Mouse (Mus musculus): ENCODE data around the gene Vcp. TPM values are rescaled to one million over a fixed set of nuclear protein-coding genes. Genes with fewer than 3 reads are reported as not detected.
"Not testable (repeated sequence)": the region's sequence is repeated elsewhere in the genome, so short reads cannot be mapped to it uniquely, and the experiment has no call there.

Gene Vcp
- 470 and 518 TPM in 2 replicates for polyA plus RNA-seq (2014; fragmentation: Nextera tagmentation; extraction: Ambion mirVana)

- peaks cover 23% of the 10 kb centered on the region for H3K4me1 ChIP-seq (replicated peaks; ENCODE audit: control insufficient read depth, insufficient read depth, low read length)
- DNase-seq (ENCODE audit: low spot score): peak; percentile 98
- H3K36me3 ChIP-seq (replicated peaks; ENCODE audit: control insufficient read depth, insufficient read depth): peaks cover 13% of the 10 kb centered on the region
- H3K27ac ChIP-seq: peak within 1 kb of the TSS; percentile 96
- H3K4me2 ChIP-seq (replicated peaks): peak within 1 kb of the TSS; percentile 79
- H3K9me3 ChIP-seq (ENCODE audit: control insufficient read depth, low read length); H3K27me3 ChIP-seq (ENCODE audit: control insufficient read depth, insufficient read depth, low read length): not testable (repeated sequence)
- WGBS: under 1% methylated on average over 43 of the region's 56 CpGs
- ATAC-seq (ENCODE audit: low FRiP score): peak; percentile 99
- H3K9ac ChIP-seq: peak within 1 kb of the TSS; percentile 91
- peak within 1 kb of the TSS; percentile 87 for H3K4me3 ChIP-seq (replicated peaks; ENCODE audit: low read length)
These were observed at the start of gene Vcp for GRCm38 (mm10) chr4:43000141-43000986. TSS of gene Vcp (minus strand) at chr4:43000507.

GRCm38 (mm10) chr4:43047231-43047630, 46.9 kb upstream of the Vcp start:
- H3K27me3 ChIP-seq (ENCODE audit: control insufficient read depth, insufficient read depth, low read length): no peaks in the 10 kb centered on the region
- H3K36me3 ChIP-seq (replicated peaks; ENCODE audit: control insufficient read depth, insufficient read depth): no peaks in the 10 kb centered on the region
- no peak overlapping the region for H3K27ac ChIP-seq
- WGBS: 10% methylated on average over 5 of the region's 5 CpGs
- H3K9ac ChIP-seq: no peak overlapping the region
- DNase-seq (ENCODE audit: low spot score) (peak; percentile 92), ATAC-seq (ENCODE audit: low FRiP score) (no peak)
- no peaks in the 10 kb centered on the region for H3K9me3 ChIP-seq (ENCODE audit: control insufficient read depth, low read length)
- H3K4me1 ChIP-seq (replicated peaks; ENCODE audit: control insufficient read depth, insufficient read depth, low read length): peaks cover 14% of the 10 kb centered on the region
- H3K4me2 ChIP-seq (replicated peaks): no peak overlapping the region
- H3K4me3 ChIP-seq (replicated peaks; ENCODE audit: low read length): no peak overlapping the region

GRCm38 (mm10) chr4:43046607-43047006, 46.3 kb upstream of the Vcp start:
- peak overlapping the region; percentile 68 for H3K4me2 ChIP-seq (replicated peaks)
- WGBS: 56% methylated on average over 5 of the region's 5 CpGs
- H3K4me3 ChIP-seq (replicated peaks; ENCODE audit: low read length): no peak overlapping the region

GRCm38 (mm10) chr4:43045659-43046302, 45.5 kb upstream of the Vcp start, which contains the start of gene Fam214b:
TSS of gene Fam214b (minus strand) at chr4:43046220.
- ATAC-seq (ENCODE audit: low FRiP score) (peak; percentile 90), DNase-seq (ENCODE audit: low spot score) (peak; percentile 96)
- WGBS: 0% methylated on average over 33 of the region's 33 CpGs
- no peaks in the 10 kb centered on the region for H3K9me3 ChIP-seq (ENCODE audit: control insufficient read depth, low read length)
- H3K4me3 ChIP-seq (replicated peaks; ENCODE audit: low read length): peak within 1 kb of the TSS; percentile 44
- no peaks in the 10 kb centered on the region for H3K36me3 ChIP-seq (replicated peaks; ENCODE audit: control insufficient read depth, insufficient read depth)
- H3K4me1 ChIP-seq (replicated peaks; ENCODE audit: control insufficient read depth, insufficient read depth, low read length): peaks cover 14% of the 10 kb centered on the region
- peak within 1 kb of the TSS; percentile 62 for H3K9ac ChIP-seq
- H3K4me2 ChIP-seq (replicated peaks): peak within 1 kb of the TSS; percentile 68
- H3K27ac ChIP-seq: peak within 1 kb of the TSS; percentile 89
- H3K27me3 ChIP-seq (ENCODE audit: control insufficient read depth, insufficient read depth, low read length): no peaks in the 10 kb centered on the region

More at GRCm38 (mm10) chr4:43046607-43047006, 46.3 kb upstream of the Vcp start:
- Histone ChIP-seq H3K4me1 (replicated peaks; ENCODE audit: control insufficient read depth, insufficient read depth, low read length) (peaks cover 14% of the 10 kb centered on the region), H3K9me3 (ENCODE audit: control insufficient read depth, low read length) (no peaks in the 10 kb centered on the region), H3K27ac (no peak overlapping the region), H3K9ac (no peak overlapping the region), H3K36me3 (replicated peaks; ENCODE audit: control insufficient read depth, insufficient read depth) (no peaks in the 10 kb centered on the region), H3K27me3 (ENCODE audit: control insufficient read depth, insufficient read depth, low read length) (no peaks in the 10 kb centered on the region)
- no peak for ATAC-seq (ENCODE audit: low FRiP score)
- DNase-seq (ENCODE audit: low spot score): no peak

GRCm38 (mm10) chr4:43045285-43045658, 45.0 kb upstream of the Vcp start:
- DNase-seq (ENCODE audit: low spot score): no peak

GRCm38 (mm10) chr4:43044673-43045072, 44.4 kb upstream of the Vcp start:
- no peaks in the 10 kb centered on the region for H3K36me3 ChIP-seq (replicated peaks; ENCODE audit: control insufficient read depth, insufficient read depth)
- peak overlapping the region; percentile 89 for H3K27ac ChIP-seq
- no peaks in the 10 kb centered on the region for H3K27me3 ChIP-seq (ENCODE audit: control insufficient read depth, insufficient read depth, low read length)
- ATAC-seq (ENCODE audit: low FRiP score) (no peak), DNase-seq (ENCODE audit: low spot score) (no peak)
- 1% methylated on average over 4 of the region's 4 CpGs for WGBS
- peak overlapping the region; percentile 44 for H3K4me3 ChIP-seq (replicated peaks; ENCODE audit: low read length)
- H3K9ac ChIP-seq: peak overlapping the region; percentile 62
- H3K4me2 ChIP-seq (replicated peaks): peak overlapping the region; percentile 68
- H3K4me1 ChIP-seq (replicated peaks; ENCODE audit: control insufficient read depth, insufficient read depth, low read length): peaks cover 18% of the 10 kb centered on the region
- H3K9me3 ChIP-seq (ENCODE audit: control insufficient read depth, low read length): no peaks in the 10 kb centered on the region

More at GRCm38 (mm10) chr4:43045285-43045658, 45.0 kb upstream of the Vcp start:
- Histone ChIP-seq H3K36me3 (replicated peaks; ENCODE audit: control insufficient read depth, insufficient read depth) (no peaks in the 10 kb centered on the region), H3K4me1 (replicated peaks; ENCODE audit: control insufficient read depth, insufficient read depth, low read length) (peaks cover 18% of the 10 kb centered on the region), H3K27me3 (ENCODE audit: control insufficient read depth, insufficient read depth, low read length) (no peaks in the 10 kb centered on the region), H3K9ac (peak overlapping the region; percentile 62), H3K9me3 (ENCODE audit: control insufficient read depth, low read length) (no peaks in the 10 kb centered on the region), H3K27ac (peak overlapping the region; percentile 89), H3K4me3 (replicated peaks; ENCODE audit: low read length) (peak overlapping the region; percentile 44), H3K4me2 (replicated peaks) (peak overlapping the region; percentile 68)
- peak; percentile 1; the same call in 1 of the 2 replicates for ATAC-seq (ENCODE audit: low FRiP score)
- WGBS: 4% methylated on average over 13 of the region's 13 CpGs

GRCm38 (mm10) chr4:43043644-43044357, 43.5 kb upstream of the Vcp start:
- H3K9ac ChIP-seq: peak overlapping the region; percentile 62
- H3K4me3 ChIP-seq (replicated peaks; ENCODE audit: low read length): peak overlapping the region; percentile 44
- H3K4me2 ChIP-seq (replicated peaks): peak overlapping the region; percentile 68
- H3K4me1 ChIP-seq (replicated peaks; ENCODE audit: control insufficient read depth, insufficient read depth, low read length): peaks cover 25% of the 10 kb centered on the region
- H3K36me3 ChIP-seq (replicated peaks; ENCODE audit: control insufficient read depth, insufficient read depth): no peaks in the 10 kb centered on the region
- H3K27ac ChIP-seq: peak overlapping the region; percentile 89
- WGBS: 6% methylated on average over 7 of the region's 7 CpGs
- H3K9me3 ChIP-seq (ENCODE audit: control insufficient read depth, low read length): no peaks in the 10 kb centered on the region
- DNase-seq (ENCODE audit: low spot score) (peak; percentile 65), ATAC-seq (ENCODE audit: low FRiP score) (peak; percentile 66)
- H3K27me3 ChIP-seq (ENCODE audit: control insufficient read depth, insufficient read depth, low read length): no peaks in the 10 kb centered on the region

GRCm38 (mm10) chr4:43040881-43041547, 40.7 kb upstream of the Vcp start:
- peak overlapping the region; percentile 47 for H3K27ac ChIP-seq
- peaks cover 7% of the 10 kb centered on the region for H3K36me3 ChIP-seq (replicated peaks; ENCODE audit: control insufficient read depth, insufficient read depth)
- H3K9me3 ChIP-seq (ENCODE audit: control insufficient read depth, low read length): no peaks in the 10 kb centered on the region
- WGBS: 69% methylated on average over 9 of the region's 9 CpGs
- no peak overlapping the region for H3K9ac ChIP-seq
- no peak overlapping the region for H3K4me3 ChIP-seq (replicated peaks; ENCODE audit: low read length)
- DNase-seq (ENCODE audit: low spot score) (no peak), ATAC-seq (ENCODE audit: low FRiP score) (no peak)
- H3K4me2 ChIP-seq (replicated peaks): peak overlapping the region; percentile 27
- H3K4me1 ChIP-seq (replicated peaks; ENCODE audit: control insufficient read depth, insufficient read depth, low read length): peaks cover 40% of the 10 kb centered on the region
- no peaks in the 10 kb centered on the region for H3K27me3 ChIP-seq (ENCODE audit: control insufficient read depth, insufficient read depth, low read length)

Data from hindbrain, embryonic 14.5 days (tissue).